Mouse (Mus musculus): ENCODE data around the gene BC005537. TPM values are rescaled to one million over a fixed set of nuclear protein-coding genes. Genes with fewer than 3 reads are reported as not detected.
A peak's percentile ranks its signal among the peaks of the same experiment; 100 is the strongest.
"Not testable (repeated sequence)": the region's sequence is repeated elsewhere in the genome, so short reads cannot be mapped to it uniquely, and the experiment has no call there.

Gene BC005537
- total RNA-seq, 2 experiments from 2014 or later = 136 to 142 TPM

GRCm38 (mm10) chr13:24799925-24800673, 1.4 kb upstream of the BC005537 start:
- peak; percentile 43 to 62 for DNase-seq (ENCODE audit: low spot score in 2 of 2)

GRCm38 (mm10) chr13:24800674-24801307, 666 bp upstream of the BC005537 start:
- peak; percentile 96 to 97 for DNase-seq (ENCODE audit: low spot score in 2 of 2)

GRCm38 (mm10) chr13:24802131-24802691, 754 bp downstream of the BC005537 start:
- peak in 1 of 2 experiments; percentile 34 for DNase-seq (ENCODE audit: low spot score in 2 of 2)

GRCm38 (mm10) chr13:24803196-24803595, 1.7 kb downstream of the BC005537 start:
- DNase-seq (ENCODE audit: low spot score in 2 of 2) = no peak

GRCm38 (mm10) chr13:24806079-24806478, 4.6 kb downstream of the BC005537 start:
- DNase-seq (ENCODE audit: low spot score in 2 of 2) = no peak

- no peak for DNase-seq (ENCODE audit: low spot score in 2 of 2)
Observed at GRCm38 (mm10) chr13:24812521-24812920, 11.1 kb downstream of the BC005537 start.

GRCm38 (mm10) chr13:24814616-24815015, 13.2 kb downstream of the BC005537 start:
- DNase-seq (ENCODE audit: low spot score in 2 of 2) = no peak

GRCm38 (mm10) chr13:24816125-24817092, 15.0 kb downstream of the BC005537 start:
- no peak for DNase-seq (ENCODE audit: low spot score in 2 of 2)

GRCm38 (mm10) chr13:24819931-24820330, 18.5 kb downstream of the BC005537 start:
- no peak for DNase-seq (ENCODE audit: low spot score in 2 of 2)

- peak; percentile 66 to 87 for DNase-seq (ENCODE audit: low spot score in 2 of 2)
Observed at GRCm38 (mm10) chr13:24822663-24823343, 21.3 kb downstream of the BC005537 start.

- no peak for DNase-seq (ENCODE audit: low spot score in 2 of 2)
Observed at GRCm38 (mm10) chr13:24824647-24825046, 23.2 kb downstream of the BC005537 start.

GRCm38 (mm10) chr13:24825587-24825986, 24.1 kb downstream of the BC005537 start:
- DNase-seq (ENCODE audit: low spot score in 2 of 2) = no peak

GRCm38 (mm10) chr13:24826116-24826515, 24.7 kb downstream of the BC005537 start:
- no peak for DNase-seq (ENCODE audit: low spot score in 2 of 2)

GRCm38 (mm10) chr13:24830756-24831352, 29.4 kb downstream of the BC005537 start:
- no peak for DNase-seq (ENCODE audit: low spot score in 2 of 2)

- DNase-seq (ENCODE audit: low spot score in 2 of 2) = peak; percentile 92 to 93
Observed at GRCm38 (mm10) chr13:24831353-24832130, 30.1 kb downstream of the BC005537 start, which contains the start of the genes Acot13 and Tdp2. Gene Acot13 (minus strand): TSS chr13:24831540. Gene Tdp2 (plus strand): TSS chr13:24831679.

GRCm38 (mm10) chr13:24832131-24832810, 30.8 kb downstream of the BC005537 start:
- DNase-seq (ENCODE audit: low spot score in 2 of 2) = no peak

- DNase-seq (ENCODE audit: low spot score in 2 of 2) = no peak
Observed at GRCm38 (mm10) chr13:24832811-24833155, 31.3 kb downstream of the BC005537 start.

- DNase-seq (ENCODE audit: low spot score in 2 of 2) = not testable (repeated sequence)
Observed at GRCm38 (mm10) chr13:24837765-24838164, 36.3 kb downstream of the BC005537 start.

GRCm38 (mm10) chr13:24839831-24840230, 38.4 kb downstream of the BC005537 start:
- DNase-seq (ENCODE audit: low spot score in 2 of 2) = no peak

Data from layer of hippocampus, adult 18-20 months (tissue).